Mouse (Mus musculus) ES-CJ7 (cell line): ENCODE data around the gene Npas2.

Source experiments
- DNase-seq: peaks from one replicate; pipeline ENCODE4 v3.0.0; 2011; ENCODE audit warnings: low read depth, low spot score

Npas2 gene

GRCm38 (mm10) chr1:39192997-39193861 is at the start of gene Npas2:
Gene Npas2, plus strand, starts transcription at chr1:39193731.
- peak; percentile 41 for DNase-seq

DNA sequence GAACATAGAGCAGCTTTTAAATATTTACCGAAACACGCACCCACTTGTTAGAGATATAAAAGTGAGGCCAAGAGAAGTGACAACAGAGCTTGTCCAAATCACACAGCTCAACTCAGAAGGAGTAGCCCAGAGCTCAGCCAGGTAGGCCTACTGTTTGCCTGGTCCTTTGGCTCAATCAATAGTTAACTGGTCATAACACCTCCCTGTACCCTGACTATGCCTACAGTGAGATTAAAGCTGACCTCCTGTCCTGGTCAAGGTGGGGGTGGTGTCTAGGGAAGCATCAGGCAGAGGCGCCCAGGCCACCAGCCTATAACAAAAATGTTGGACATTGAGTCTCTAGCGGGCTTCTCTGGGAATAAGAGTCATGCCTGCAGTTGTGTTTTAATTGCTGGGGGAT is 36.8 kb upstream of the Npas2 start:
- DNase-seq = no peak

DNA sequence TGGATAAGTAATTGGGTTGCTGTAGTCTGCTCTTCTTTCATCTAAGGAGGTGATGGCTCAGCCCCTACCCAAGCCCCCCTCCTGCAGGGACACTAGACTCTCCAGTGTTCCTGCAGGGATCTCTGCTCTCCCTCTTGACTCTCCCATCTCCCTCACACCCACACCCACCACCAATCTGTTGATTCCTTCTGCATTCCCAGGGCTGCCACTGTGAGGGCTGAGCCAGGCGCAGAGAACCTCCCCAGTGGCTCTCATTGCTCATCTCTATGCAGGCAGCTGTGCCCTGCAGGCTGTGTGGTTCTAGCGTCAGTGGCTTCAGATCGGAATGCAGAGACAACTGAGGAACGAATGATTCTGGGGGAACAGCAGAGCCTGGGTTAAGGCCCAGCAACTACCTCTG is 33.4 kb upstream of the Npas2 start:
- no peak for DNase-seq

- no peak for DNase-seq
Observed at GRCm38 (mm10) chr1:39163077-39163476, 30.5 kb upstream of the Npas2 start.

DNA sequence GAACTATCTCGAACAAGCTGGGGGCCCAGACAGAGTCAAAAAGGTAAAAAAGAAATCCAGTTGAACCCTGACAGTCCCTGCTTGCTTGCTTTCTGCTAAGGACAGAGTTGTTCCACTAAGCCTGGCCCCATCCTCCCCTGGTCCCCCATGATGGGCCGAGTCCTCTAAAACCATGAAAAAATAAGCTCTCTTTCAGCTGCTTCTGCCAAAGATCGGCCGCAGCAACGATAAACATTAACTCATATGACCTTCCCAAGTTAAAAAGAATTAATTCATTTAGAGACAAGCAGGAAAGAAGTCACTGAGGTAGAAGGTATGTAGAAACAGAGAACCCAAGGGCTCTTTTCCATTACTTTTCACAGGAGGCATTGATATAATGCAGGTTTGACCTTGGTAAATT is 16.8 kb upstream of the Npas2 start:
- no peak for DNase-seq

GRCm38 (mm10) chr1:39177211-39177610 is 16.3 kb upstream of the Npas2 start:
- no peak for DNase-seq

- no peak for DNase-seq
Observed at GRCm38 (mm10) chr1:39179806-39180205, 13.7 kb upstream of the Npas2 start.

- no peak for DNase-seq
Observed at GRCm38 (mm10) chr1:39180517-39180916, 13.0 kb upstream of the Npas2 start.

GRCm38 (mm10) chr1:39181901-39182300 is 11.6 kb upstream of the Npas2 start:
- DNase-seq = no peak

GRCm38 (mm10) chr1:39185833-39186232 is 7.7 kb upstream of the Npas2 start:
- DNase-seq = no peak

DNA sequence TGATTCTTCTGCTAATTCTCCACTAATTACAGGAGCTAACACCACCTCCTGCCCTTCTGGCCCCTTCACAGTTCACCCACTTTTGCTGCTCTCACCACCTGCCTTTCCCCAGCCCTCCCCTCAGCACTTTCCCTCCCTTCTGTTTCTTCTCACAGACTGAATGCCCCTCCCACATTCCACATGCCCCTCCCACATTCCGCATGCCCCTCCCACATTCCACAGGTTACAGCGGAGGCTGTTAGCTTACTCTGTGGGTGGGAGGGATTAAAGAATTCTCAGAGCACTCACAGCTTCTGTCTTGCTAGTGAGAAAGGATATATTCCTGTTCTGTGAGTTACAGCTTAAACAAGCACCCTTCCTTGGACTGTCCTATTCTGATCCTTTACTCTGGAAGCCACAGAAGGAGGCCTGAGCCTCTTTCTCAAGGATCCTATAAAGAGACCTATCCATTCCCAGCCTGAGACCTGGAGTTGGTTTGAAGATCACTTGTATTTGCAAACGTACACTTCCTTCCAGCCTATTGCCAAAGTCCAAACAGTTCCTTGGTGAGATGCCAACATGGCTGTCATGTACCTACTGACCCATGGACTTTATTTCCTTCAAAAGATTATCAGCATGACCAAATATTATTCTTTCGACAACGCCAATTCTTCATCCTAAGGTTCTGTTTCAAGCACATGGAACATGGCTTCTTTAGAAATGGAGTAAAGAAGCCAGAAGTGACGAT is 6.7 kb upstream of the Npas2 start:
- peak; percentile 83 for DNase-seq

DNA sequence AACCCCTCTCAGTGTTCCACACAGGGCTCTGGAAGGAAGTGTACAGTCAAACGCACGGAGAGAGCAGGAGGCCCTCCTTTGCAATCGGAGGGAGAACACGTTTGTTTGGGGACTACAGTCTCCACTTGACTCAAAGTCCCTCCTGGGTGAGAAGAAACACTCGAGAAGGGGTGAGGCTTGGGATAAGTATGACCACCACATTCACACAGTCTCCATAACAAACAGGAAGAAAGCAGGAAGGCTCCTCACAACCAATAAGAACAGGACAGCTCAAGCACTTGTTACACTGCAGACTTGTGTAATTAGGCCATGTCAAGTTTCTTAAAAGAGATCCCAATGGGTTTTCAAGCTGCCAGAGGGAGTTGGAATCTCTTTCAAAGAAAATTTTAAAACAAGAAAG is 2.4 kb upstream of the Npas2 start:
- no peak for DNase-seq

GRCm38 (mm10) chr1:39192460-39192996 is 1.0 kb upstream of the Npas2 start:
- DNase-seq = peak; percentile 57

GRCm38 (mm10) chr1:39193862-39194675 is 538 bp downstream of the Npas2 start:
- DNase-seq = peak; percentile 52

DNA sequence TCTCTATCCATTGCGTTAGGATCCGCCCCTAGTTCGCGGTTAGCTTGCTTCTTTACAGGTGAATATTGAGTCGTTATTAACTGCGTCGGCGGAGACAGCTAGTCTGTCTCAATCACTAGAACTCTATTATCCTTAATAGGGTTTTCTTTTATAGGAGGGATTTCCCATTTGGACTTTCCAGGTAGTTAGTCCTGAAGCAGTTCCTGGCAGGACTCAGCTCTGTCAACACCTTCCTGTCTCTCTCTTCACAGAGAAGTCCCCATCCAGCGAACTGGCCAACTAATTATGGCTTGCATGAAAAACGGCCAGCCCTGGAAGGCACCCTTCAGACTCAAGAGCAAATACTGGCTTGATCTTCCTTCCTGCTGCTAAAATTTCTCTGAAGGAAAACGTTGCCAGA is 1.4 kb downstream of the Npas2 start:
- no peak for DNase-seq

GRCm38 (mm10) chr1:39196126-39196525 is 2.6 kb downstream of the Npas2 start:
- DNase-seq = peak; percentile 26

GRCm38 (mm10) chr1:39196676-39197375 is 3.3 kb downstream of the Npas2 start:
- DNase-seq = peak; percentile 56

GRCm38 (mm10) chr1:39205021-39205420 is 11.5 kb downstream of the Npas2 start:
- DNase-seq = no peak

GRCm38 (mm10) chr1:39205697-39206096 is 12.2 kb downstream of the Npas2 start:
- no peak for DNase-seq

DNA sequence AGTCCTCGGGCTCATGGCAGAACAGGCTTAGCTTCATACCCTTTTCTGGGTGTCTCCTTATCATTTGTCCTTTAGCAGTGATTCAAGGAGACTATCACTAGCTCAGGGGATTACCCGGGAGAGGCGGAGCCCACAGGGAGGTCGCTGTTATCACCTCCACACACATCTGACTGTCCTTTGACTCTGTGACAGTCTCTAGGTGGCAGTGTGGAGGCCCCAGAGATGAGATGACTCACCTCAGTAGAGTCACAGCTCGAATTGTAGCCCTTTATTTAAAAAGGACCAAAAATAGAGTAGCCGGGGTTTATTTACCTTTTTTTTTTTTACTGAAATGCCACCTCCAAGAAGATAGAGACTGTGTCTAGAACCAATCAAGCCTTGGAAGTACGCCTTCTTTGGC is 13.4 kb downstream of the Npas2 start:
- peak; percentile 65 for DNase-seq

- no peak for DNase-seq
Observed at GRCm38 (mm10) chr1:39210928-39211327, 17.4 kb downstream of the Npas2 start.
